Mouse (Mus musculus) layer of hippocampus, adult 8-10 months (tissue): ENCODE results near the gene Msh5. TPM values are rescaled to one million over a fixed set of nuclear protein-coding genes. Genes with fewer than 3 reads are reported as not detected.
"Not testable (repeated sequence)": the region's sequence is repeated elsewhere in the genome, so short reads cannot be mapped to it uniquely, and the experiment has no call there.

ENCODE experiments used
- DNase-seq, 2 experiments: peaks; one replicate each; pipeline ENCODE4 v3.0.0; 2022; ENCODE audit warnings: low spot score in 2 of 2
- total RNA-seq, 4 experiments: library from RNA; stranded (reverse); gene quantifications; 2 replicates each; pipeline ENCODE4 v1.2.4; 2022

Msh5 gene
- total RNA-seq, 4 experiments from 2014 or later = 1.1 to 2.1 (median 1.4) TPM

DNA sequence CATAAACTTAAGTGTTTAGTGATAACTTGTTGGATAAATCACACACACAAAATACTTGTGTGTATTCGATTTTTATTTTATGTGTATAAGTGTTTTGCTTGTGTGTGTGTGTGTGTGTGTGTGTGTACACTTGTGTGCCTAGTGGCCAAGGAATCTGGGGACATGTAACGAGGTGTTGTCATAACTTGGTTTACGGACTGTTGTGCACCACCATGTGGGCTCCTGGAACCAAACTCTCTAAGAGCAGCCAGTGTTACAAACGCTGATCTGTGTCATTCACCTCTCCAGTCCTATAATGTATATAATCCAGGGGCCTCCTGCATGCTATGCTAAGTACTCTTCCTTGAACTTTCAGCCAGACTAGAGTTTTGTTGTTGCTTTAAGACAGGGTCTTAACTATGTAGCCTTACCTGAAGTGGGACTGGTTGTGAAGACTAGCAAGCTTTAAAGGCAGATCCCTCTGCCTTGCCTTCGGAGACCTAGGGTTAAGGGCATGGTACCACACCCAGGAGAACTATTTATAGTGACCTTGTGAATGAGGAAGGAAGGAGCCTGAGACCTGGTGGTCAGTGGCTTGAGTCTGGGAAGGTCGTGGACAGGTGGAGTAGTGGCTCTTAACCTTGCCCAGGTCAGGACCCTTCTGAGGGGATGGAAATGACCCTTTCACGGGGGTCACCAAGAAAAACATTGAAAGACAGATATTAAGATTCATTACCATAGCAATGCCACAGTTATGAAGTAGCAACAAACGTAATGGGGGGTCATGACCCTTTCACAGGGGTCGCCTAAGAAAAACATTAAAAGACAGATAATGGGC lies 43.3 kb downstream of the Msh5 start:
- DNase-seq = no peak

DNA sequence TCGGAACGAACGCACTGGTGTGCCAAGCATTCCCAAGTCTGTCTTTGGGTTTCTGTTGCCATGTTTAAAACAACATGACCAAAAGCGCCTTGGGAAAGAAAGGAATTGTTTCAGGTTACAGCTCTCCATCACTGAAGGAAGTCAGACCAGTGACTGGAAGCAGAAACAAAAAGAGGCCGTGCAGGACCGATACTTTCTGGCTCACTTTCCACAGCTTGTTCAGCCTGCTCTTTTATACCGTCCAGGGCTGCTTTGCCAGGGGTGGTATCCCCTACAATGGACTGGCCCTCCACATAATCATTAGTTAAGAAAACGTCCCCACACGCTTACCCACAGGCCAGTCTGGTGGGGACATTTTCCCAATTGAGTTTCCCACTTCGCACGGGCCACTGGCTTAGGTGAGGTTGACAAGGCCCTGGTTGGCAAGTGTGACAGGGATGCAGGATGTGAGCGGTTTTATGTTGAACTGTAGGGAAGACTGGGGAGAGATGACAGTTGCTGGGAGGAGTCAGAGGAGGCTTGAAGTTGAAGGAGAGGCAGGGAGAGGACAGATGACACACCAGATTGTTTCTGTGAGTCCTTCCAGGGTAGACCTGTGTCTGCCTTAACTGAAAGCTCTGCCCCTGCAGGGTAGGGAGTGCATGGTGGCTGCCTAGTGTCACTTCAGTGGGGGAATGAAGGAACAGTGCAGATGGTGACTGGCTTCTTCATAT lies 44.2 kb downstream of the Msh5 start:
- no peak for DNase-seq

DNA sequence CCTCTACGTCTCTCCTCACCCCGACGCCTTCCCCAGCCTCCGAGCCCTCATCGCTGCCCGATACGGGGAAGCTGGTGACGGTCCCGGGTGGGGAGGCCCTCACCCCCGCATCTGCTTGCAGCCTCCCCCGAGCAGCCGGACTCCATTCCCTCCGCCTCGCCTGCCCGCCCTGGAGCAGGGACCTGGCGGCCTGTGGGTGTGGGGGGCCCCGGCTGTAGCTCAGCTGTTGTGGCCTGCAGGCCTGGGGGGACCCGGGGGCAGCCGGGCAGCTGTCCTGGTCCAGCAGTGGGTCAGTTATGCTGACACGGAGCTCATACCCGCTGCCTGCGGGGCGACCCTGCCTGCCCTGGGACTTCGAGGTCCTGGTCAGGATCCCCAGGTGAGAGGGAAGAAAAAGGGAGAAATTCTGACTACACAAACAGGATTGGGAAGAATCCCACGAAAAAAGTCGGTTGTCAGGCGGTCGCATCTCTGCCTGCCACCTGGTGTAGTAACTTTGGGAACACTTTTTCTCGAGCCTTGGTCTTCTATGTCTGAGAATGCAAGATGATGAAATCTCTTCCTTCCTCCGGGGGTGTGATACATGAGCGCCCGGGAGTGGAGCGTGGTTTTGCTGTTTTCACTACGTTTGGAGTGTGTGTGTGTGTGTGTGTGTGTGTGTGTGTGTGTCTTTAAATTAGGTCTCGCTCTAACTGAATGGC lies 44.9 kb downstream of the Msh5 start:
- DNase-seq = no peak

- peak; percentile 63 to 70 for DNase-seq
These were observed 45.7 kb downstream of the Msh5 start, which contains the start of gene Vars for GRCm38 (mm10) chr17:35000717-35001451. Gene Vars, plus strand, starts transcription at chr17:35000987.

DNA sequence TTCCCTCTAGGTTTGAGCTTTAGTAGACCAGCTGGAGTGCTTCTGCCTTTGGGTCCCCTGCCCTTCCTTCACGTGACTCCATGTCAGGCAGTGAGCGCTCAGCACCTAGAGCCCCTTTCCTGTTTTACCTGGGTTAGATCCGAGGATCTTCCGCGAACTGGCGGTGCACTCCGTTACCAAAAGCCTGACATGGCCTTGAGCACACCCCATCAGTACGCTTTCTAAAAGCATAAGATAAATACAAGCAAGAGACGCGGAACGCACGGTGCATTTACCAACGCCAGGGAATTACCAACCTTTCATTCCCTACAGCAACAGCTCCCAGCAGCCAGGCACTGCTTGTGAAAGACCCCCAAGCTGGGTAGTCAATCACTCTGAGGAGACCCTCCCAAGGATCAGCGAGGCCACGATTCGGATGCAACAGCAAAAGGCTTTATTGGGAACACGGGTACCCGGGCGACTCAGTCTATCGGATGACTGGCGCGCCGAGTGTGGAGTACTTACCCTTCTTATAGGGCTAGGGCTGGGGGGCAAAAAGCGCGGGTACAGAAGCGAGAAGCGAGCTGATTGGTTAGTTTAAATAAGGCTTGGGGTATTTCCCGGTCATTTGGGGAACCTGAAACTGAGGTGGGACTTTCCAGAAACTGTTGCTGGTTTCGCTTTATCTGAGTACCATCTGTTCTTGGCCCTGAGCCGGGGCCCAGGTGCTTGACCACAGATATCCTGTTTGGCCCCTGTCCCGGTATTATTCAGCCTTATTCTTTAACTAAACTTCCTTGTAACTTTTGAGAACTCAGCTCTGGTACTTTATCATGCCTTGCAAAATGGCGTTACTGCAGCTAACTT lies 46.5 kb downstream of the Msh5 start:
- DNase-seq = not testable (repeated sequence)

DNA sequence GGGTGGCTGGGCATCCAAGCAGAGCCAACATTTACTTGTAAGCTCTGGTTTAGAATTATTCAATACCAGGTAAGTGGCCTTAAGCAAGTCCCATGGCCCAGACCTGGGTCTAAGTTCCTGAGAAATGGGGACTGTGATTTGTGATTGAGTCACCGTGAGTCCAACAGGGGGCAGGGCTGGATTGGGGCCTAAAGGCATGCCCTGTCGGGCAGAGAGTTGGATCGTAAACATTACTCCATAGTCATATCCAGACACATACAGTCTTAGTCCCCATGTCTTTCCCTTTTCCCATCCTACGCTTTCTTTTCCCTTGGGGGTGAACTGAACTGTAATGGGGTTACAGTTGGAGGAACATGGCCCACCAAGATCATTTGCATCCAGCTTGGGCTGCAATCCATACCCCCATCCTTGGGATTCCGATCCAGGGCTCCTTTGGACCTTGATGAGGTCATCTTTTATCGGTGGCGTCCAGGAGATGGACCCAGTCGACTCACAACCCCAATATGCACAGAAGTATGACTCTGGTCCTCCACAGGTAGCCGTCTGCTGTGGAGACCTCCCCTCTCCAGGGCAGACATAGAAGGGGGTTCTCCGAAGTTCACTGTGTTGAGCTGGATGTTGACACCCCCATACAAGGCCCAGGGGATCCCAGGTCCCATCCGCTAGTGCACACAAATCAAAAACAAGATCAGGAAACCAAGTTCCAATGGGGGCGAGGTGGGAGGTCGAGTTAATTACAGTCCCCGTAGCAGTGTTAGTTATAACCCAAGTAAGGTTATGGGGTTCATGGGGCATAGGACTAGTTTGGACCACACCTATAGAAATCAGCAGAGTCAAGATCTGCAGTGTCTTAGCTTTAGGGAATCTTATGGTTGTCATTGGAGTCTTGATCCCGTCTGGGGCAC lies 47.8 kb downstream of the Msh5 start:
- no peak for DNase-seq

- no peak for DNase-seq
These were observed 49.4 kb downstream of the Msh5 start for GRCm38 (mm10) chr17:34997142-34997483.

- no peak for DNase-seq
These were observed 50.0 kb downstream of the Msh5 start for GRCm38 (mm10) chr17:34996411-34997141.

GRCm38 (mm10) chr17:34995927-34996326 lies 50.6 kb downstream of the Msh5 start:
- not testable (repeated sequence) for DNase-seq

DNA sequence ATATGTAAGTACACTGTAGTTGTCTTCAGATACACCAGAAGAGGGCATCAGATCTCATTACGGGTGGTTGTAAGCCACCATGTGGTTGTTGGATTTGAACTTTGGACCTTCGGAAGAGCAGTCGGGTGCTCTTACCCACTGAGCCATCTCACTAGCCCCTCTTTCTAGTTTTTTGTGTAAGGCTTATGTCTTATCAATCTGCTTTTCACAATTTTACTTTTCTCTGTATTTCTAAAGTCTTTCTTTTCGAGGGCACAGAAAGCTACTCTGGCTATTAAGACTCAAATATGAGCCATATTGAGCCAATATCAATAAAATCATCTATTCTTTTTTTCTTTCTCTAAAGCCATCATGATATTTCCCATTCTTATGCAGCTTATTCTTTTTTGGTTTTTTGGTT lies 51.4 kb downstream of the Msh5 start:
- DNase-seq = not testable (repeated sequence)

DNA sequence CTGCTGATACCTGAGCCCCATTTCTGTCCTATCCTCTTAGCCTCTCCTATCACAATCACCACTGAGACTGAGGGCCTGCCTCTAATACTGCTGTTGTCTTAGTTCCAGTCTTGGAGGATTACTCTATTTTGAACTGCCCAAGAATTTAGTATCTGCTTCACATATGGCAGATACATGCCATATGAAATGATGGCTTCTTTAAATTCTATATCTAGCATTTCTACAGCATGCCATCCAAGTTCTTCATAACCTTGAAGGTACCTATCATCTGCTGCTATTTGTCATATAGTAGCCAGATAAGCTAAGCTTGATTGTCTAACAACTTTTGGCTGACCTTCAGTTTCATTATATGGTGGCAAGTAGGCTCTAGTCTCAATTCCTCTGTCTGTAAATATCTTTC lies 51.8 kb downstream of the Msh5 start:
- DNase-seq = no peak

- no peak for DNase-seq
These were observed 62.3 kb downstream of the Msh5 start for GRCm38 (mm10) chr17:34984218-34984617.

DNA sequence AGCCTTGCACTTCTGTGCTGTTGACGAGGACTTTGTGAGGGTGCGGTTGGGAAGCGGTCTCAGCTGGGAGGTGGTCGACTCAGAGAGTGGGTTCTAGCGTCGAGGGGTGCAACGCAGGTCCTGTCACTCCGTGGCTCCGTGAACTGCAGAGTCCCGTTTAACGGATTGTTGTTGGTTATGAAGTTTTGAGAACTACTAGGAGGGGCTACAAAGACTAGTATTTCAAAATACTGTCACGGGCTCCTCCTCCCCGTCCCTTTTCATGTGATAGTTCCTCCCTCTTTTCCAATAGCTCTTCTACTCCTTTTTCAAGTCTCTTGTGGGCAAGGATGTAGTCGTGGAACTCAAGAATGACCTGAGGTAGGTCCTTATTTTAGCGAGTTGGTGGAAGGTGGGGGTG lies 64.2 kb downstream of the Msh5 start:
- DNase-seq = no peak

- DNase-seq = peak; percentile 89 to 91
These were observed 64.8 kb downstream of the Msh5 start, which contains the start of gene Lsm2 for GRCm38 (mm10) chr17:34981690-34982180. Gene Lsm2, plus strand, starts transcription at chr17:34981862.

GRCm38 (mm10) chr17:34980655-34981054 lies 65.9 kb downstream of the Msh5 start:
- DNase-seq = no peak

- no peak for DNase-seq
These were observed 66.9 kb downstream of the Msh5 start for GRCm38 (mm10) chr17:34979631-34980030.
